Mouse (Mus musculus) R1 (cell line): ENCODE data around the gene Ikzf4.

Experiments
- DNase-seq: peaks from one replicate; pipeline ENCODE4 v3.0.0-alpha.2; 2018; ENCODE audit warnings: low read depth, low spot score

The Ikzf4 gene

DNA sequence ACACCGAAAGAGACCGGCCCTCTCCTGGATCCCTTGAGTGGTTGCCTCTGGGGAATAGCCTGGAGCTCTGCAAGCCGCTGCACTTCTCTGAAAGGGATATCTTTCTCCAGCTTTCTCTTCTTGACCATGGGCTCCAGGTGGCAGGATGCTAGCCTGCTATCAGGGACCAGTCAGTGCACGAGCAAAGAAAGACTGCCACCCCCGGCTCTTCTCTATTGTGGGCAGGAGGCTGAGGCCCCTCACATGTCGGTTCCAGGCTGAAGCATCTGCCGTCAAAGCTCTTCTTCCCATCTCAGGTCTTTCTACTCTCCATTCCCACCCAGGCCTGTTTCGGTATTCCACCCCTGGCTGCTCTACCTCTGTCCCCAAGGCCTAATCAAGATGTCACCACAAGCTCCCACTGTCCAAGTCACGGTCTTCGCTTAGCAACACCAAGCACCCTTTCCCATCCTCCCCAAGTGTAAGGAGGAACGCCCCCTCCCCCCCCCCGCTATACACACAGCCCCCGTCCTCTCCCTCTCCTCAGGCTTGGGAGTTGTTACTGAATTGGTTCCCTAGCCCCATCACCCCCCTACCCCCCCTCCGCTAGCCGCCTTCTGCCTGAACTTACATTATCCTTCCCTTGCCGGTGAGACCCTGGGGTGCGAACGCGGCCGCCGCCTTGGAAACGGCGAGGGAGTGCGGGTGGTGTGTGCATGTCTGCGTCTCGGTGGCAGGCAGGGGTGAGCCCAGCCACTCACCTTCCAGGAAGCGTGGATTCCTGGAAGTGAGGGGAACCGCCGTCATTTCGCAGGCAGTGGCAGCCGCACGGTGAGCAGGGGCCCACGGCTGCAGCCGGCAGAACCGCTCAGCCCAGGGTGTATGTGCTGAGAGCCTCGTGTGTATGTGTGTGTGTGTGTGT lies at the start of gene Ikzf4:
Gene Ikzf4 (minus strand): TSS at position 881 of the 901 bp plus-strand sequence.
- peak; percentile 64 for DNase-seq

DNA sequence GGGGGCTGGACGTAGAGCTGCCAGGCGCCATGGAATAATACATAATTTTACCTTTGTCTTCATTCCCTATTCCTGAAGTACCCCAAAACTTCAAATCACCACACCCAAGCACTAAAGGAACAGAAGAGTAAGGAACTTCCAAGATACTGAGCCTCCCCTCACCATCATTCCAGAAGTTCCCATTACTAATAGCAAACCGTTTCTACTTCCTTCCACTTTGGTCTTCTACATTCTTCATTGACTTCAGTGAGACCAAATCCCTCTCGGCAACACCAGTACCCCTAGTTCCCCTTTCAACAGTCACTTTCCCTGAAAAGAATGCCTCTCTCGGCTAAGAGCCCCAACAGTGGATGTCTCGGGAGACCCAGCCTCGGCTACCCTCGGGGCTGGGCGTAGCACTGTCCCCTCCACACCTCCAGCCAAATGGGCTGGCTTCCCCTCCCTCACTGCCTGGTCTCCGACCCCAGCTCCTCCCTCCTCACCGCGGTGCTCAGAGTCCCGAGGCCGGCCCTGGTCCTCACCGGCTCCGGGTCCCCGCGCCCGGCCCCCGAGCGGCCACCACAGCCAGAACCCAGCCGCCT lies 49.7 kb upstream of the Ikzf4 start:
- DNase-seq, result no peak

DNA sequence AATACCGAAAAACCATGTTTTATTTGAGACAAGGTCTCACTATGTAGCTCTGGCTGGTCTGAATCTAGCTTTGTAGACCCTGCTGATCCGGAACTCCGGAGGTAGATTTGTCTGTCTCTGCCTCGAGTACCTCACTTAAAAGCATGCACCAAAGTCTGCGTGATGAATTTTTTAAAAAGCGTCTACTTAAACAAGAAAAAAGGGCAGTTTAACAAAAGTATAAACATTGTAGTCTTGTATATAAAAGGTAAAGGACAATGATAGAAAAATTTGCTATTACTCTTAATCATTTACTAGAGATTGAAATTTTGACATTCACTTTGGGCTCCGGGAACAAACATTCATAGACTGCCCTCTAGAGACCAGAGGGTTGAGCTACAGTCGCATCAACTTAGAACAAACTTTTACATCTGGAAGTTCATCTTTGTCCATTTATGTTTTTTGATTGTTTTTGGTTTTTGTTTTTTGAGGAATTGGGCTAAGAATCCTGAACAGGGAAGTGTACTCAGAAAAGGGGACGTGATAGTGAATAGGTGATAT lies 28.7 kb upstream of the Ikzf4 start:
- peak; percentile 51 for DNase-seq

DNA sequence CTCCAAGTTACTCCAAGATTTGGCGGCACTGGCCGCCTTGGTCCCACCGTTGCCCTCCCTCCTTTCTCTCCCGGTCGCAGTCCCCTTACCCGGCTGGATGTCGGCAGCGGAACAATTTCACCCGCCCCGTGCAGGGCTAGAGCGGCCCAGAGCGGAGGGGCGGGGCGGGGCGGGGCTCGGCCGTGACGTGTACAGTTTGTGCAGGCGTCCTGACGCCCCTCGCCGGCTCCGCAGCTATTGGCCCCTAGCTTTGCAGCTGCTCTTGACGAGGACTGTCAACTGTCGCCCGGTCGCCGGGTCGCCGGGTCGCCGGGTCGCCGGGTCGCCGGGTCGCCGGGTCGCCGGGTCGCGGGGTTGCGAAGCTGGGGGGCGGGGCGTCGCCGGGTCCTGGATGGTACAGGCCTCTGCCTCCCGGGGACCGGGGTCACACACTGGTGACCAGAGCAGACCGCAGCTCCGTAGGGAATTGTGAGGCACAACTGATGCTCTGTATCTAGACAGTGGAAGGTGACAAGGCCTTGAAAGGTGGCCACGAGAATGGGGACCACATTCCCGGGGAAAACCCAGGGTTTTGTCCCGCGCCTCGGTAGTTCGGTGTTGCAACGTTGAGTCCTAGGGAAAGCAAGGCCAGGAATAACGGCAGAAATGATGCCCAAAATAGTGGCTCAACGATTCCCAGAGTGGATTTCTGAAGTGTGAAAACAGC lies 28.1 kb upstream of the Ikzf4 start, which contains the start of gene Suox:
Gene Suox (minus strand): TSS at position 311 of the 706 bp plus-strand sequence.
- peak; percentile 87 for DNase-seq

DNA sequence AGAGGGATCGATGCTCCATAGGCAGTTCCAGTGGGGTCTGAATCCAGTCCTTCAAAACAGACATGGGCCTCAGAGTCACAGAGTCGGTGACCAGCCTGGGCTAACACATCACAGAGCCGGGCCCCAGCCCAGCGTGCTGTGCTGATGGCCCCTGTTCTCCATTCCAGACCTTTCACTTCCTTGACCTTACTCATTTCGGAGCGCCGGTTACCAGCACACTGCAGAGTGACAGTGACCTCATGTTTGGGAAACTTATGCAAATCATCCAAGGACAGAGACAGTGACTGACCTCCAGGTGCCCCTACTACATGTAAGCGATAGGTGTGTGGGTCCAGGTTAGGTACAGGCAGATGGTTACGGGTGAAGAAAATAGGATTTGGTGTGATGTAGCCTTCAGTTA lies 25.4 kb upstream of the Ikzf4 start:
- no peak for DNase-seq

DNA sequence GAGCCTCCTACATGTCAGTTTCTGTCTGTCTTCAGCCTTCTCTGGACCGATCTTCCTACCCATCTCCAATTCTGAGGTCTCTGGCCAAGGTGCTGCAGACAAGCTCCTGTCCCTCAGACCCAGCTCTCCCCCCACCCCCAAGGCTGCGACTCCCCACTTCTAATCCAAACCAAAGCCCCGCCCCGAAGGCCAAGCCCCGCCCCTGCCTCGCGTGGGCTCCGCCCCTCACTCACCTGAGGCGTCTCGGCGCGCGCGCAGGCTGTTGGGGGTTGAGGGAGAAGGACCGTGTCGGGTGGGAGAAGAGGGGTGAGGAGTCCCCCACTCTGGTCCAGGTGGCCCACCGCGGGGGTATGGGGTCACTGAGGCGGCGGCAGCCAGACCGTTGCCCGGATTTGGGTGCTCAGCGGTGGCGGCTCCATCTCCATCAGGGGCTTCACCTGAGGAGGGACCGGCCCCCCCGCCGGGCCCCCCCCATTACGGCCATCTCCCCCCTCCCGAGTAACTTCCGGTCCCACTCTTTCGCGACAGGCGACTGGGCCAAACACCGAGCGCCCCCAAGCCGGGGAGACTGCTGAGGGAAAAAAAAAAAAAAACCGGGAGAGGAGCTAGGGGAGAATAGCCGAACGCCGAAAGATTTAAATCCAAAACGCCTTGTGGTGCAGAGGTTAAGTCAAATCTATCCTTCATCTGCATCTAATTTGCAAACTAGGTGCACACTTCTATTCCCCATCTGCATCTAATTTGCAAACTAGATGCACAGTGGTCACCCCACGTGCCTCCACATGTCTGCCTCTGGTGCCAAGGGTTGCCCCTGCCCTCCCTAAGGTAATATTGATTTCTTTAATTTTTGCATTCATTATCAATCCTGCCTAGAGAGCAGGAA lies 23.2 kb upstream of the Ikzf4 start:
- DNase-seq, result peak; percentile 88

DNA sequence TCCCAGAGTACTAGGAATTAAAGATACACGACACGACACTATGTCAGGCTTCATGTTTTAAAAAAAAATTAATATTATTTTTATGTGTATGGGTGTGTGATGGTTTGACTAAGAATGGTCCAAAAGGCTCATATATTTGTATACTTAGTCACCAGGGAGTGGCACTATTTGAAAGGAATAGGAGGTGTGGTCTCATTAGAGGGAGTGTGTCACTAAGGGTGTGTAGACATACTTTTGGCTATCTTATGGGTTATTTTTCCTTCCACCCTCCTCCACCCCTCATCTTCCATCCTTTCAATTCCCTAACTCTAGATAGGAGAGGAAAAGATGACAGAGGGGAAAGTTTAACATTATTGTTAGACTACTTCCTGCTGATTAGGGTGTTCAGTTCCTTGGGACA lies 20.0 kb upstream of the Ikzf4 start:
- DNase-seq, result no peak

DNA sequence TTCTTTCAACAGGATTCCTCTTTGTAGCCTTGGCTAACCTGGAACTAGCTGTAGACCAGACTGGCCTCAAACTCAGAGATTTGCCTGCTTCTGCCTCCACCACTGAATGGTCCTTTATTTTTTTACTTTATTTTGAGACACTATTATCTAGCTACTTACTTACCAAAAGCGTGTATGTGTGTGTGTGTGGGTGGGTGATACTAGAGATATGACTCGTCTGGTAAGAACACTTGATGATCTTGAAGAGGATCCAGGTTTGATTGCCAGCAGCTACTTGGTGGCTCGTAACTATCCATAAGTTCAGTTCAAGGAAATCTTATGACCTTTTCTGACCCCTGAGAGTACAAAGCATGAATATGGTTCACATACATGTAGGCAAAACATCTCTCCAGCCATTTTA lies 19.5 kb upstream of the Ikzf4 start:
- DNase-seq, result no peak

DNA sequence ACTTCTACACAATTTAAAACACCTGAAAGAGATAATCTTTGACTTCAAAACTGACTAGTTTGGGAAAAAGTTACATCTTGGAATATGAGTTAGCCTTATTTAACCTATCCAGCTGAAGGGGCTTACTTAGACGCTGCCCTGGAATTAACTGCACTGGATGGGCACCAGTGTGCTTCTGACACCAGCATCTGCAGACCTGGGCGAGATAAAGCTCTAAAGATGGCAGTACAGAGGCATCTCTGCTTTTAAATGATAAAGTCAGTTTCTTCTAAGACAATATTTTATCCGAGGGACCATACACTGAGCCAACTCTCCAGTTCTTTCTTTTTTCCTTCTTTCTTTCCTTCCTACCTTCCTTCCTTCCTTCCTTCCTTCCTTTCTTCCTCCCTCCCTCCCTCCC lies 19.0 kb upstream of the Ikzf4 start:
- DNase-seq, result no peak

DNA sequence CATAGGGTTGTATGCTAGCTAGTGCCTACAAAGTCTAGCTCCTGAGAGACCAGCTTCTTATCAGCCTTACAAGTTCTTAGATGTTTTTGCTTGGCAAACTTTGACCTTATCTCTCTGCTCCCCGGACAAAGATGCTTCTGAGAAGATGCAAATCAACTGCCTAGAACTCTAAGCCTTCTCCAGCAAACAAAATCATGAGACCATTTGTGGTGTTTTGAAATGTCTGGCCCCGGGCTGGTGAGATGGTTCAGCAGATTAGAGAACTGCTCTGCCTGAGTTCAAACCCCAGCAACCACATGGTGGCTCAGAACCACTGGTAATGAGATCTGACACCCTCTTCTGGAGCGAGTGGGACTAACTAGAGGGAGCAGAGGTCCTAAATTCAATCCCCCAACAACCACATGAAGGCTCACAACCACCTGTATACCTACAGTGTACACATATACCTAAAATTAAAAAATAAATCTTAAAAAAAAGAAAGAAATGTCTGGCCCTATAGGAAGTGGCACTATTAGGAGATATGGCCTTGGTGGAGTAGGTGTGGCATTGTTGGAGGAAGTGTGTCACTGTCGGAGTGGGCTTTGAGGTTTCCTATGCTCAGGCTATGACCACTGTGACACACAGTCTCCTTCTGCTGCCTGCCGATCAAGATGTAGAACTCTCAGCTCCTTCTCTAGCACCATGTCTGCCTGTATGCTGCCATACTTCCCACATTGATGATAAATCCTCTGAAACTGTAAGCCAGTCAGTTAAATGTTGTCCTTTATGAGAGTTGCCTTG lies 17.8 kb upstream of the Ikzf4 start:
- DNase-seq, result no peak

DNA sequence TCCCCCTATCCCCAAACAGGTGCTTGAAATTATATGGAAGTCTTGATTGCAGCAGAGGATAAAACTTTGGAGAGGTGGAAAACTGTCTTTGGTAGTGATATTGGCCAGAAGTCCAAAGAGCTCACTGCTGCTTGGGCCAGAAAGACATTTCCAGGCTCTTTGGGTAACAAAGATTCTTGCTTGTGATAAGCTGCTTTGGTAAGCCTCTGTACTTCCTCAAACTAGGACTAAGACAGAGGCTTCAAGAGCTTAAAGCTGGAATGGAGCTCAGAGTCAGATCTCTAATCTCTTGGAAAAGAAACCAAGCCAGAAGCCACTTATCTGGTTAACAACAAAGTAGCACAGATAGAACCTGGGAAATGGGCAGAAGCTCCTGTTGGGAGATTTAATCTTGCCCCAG lies 16.7 kb upstream of the Ikzf4 start:
- DNase-seq, result no peak

DNA sequence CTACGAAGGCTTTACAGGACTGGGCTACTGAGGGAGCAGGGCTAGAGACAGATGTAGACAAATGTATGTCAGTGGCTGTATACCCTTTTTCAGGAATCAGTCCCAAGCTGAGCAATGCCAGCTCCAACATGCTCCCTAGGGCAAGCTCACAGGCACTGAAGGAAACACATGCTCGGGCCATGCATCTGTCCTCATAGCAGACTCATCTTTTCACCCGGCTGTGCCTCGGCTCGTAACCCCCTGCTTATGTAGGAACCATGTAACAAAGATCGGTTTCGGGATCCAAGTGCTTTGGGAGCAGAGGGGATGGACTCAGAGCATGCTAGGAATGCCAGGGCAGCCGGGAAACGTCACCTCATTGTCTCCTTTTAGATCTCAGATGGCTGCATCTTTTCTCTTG lies 13.7 kb upstream of the Ikzf4 start:
- DNase-seq, result no peak

DNA sequence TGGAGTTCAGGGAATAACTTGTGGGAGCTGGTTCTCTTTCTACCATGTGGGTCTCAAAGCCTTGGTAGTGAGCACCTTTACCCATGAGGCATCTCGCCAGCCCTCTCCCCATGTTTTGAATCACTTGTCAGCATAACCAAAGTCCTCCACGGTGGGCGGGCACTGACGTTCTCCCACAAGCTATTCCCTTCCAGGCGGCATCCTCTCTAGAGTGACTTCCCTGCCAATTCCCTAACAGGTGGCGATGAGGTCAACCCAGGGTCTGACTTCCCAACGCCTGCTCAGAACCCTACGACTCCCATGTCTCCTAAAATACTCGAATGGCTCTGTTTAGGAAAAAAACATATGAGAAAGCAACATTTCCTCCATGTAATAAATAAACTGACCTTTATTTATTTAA lies 12.1 kb upstream of the Ikzf4 start:
- DNase-seq, result no peak

DNA sequence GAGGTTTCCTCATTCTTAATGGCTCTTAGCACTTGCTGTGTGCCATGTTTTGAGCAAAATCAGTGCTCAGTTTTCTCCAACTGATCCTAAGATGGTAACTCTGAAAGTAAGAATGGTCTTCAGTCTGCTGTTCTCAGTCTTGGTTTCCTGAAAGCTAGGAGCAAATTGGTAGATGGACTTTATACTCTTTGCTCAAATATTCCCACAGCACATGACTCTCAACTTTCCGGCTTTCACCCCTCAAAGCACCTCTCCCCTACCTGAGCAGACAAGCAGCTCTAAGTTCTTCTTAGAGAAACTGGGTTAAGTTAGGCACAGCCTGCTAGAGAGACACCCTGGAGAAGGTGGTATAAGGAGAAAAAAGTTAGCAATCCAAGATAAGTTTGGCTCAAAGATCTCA lies 10.9 kb upstream of the Ikzf4 start:
- DNase-seq, result no peak

DNA sequence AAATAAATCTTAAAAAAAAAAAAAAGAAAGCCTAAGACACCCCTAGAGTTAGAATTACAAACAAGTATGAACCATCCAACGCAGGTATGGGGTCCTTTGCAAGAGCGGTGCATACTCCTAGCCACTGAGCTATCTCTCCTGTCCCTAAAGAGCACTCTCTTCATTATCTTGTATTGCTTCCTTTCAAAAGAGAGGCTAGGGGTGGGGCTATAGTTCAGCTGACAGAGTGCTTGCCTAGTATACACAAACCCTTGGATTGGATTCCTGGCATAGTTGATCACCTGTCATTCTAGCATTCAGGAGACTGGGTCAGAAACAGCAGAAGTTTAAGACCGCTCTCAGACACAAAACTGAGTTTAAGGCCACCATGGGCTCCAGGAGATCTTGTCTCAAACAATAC lies 9.5 kb upstream of the Ikzf4 start:
- DNase-seq, result peak; percentile 62

DNA sequence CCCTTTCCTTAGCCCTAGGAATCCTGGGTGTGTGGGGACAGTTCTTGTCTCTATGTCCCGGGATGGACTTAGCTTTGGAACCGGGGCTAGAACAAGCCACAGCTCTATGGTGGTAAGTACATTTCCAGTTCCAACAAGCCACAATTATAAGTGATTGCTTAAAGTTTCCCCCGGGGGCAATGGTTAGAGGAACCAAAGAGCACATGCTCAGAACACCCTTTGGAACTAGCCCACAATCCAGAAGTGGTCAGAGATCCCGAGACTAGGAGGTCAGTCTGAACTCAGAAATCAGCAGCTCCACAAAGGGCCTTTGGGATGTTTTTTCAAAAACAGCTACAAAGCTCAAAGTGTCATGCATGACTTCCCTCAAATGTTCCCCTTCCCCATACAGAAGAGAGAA lies 8.1 kb upstream of the Ikzf4 start:
- DNase-seq, result no peak

DNA sequence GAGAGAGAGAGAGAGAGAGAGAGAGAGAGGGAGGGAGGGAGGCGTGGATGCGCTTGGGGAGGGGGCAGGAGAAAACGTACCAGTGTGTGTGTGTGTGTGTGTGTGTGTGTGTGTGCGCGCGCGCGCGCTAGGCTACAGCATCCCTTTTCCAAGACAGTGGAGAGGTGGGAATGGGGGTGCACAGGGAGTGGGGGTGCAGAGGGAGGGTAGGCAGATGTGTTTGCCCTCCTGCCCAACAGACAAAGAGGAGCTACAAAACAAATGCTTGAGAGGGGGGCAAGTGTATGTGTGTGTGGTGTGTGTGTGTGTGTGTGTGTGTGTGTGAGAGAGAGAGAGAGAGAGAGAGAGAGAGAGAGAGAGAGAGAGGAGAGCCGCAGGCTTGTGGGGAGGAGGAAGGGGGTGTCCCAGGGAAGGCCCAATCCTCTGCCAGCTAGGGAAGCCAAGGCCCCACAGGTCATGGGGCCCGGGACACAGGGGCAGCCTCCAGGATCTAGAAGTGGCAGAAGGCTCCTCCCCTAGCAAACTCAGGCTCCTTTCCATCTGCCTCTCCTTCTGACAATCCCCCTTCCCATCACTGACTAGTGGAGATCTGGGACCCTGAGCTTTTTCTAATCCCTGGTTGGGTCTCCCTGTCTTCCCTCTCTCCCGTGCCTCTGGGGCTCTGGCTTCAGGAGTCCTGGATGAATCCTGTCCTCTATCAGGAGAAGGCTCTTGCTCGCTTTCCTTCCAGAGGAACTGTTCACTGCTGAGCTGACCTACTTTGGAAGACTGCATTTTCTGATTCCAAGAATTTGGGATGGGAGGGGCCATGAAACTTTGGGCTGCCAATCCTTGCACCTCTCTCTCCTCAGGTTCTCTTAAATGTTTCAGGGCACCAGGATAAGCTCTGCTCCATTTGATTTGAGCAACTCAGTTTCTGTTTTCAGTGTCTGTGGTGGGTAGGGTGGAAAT lies 623 bp upstream of the Ikzf4 start:
- no peak for DNase-seq

DNA sequence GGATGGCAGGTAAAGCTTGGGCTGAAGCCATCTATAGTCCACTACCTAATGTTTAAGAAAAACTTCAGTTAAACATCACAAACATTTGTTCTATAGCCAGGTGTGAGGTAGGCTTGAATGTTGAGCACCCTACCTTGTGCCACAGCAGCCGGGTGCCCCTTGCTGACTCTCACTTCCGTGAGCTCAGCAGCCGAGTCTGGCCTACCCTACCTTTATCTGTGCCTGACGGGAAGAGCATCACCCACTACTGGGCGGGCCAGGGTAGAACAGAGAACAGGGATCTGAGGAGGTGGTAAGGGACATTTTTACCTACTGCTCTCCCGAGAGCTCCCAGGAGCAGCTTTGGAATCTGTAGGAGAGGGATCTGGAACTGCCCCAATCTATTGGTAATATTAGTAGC lies 3.0 kb downstream of the Ikzf4 start:
- DNase-seq, result no peak

DNA sequence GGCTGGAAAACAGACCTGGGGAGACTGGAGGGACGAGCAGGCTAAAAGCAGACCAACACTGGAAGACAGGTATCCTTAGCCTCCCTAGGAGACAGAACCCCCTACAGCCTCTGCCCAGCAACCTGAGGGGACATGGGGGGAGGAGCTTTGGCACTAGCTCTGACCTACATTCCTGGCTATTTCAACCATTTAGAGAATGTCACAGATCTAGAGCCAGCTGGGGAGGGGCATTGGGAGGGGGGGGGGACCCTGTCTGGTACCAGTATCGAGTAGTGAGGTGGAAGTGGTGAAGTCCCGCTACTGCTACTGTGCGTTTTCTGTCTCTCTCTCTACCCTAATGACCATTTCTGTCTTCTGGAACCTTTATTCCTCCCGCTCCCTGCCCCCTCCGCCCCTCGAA lies 3.9 kb downstream of the Ikzf4 start:
- DNase-seq, result peak; percentile 46
